Comparison of ENCODE assay signal across 8 mouse cellular contexts in the genomic region with DNA sequence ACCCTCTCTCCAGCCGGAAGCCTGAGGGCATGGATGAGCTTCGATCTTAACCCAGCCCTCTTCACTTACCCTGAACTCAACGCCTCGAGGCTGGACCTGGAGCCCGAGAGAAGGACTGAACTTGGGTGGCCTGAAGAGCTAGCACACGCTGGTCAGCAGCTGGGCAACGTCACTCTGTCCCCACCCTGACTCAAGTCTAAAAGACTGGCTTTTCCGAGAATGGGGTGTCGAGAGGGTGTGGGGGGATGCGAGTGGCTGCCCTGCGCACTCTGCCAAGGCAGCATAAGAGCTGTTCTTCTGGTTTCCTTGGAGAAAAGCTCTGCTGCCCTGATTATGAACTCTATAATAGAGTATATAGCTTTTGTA. TPM values are rescaled to one million over a fixed set of nuclear protein-coding genes. Genes with fewer than 3 reads are reported as not detected.
DNase-seq lines count a peak whose midpoint lies in the region; ATAC-seq and TF ChIP-seq lines count a peak whose summit lies in the region.

No protein-coding gene starts in this region.

- peak overlapping the region; percentile 61 for H3K4me3 ChIP-seq in heart, embryonic 11.5 days (ENCODE audit: low read depth, low read length)
- H3K4me3 ChIP-seq in CH12.LX (replicated peaks in 1 of 3; ENCODE audit: low read depth in 2 of 3, low read length in 2 of 3, poor library complexity in 1 of 3) = peak overlapping the region; percentile 57 to 81 (median 61)
- H3K4me3 ChIP-seq in forebrain, embryonic 13.5 days = peak overlapping the region; percentile 52
- H3K4me3 ChIP-seq in liver, embryonic 15.5 days (replicated peaks) = peak overlapping the region; percentile 56

- in situ Hi-C loops in CH12.LX (cut with MboI; ENCODE audit: low pct_ligation_motif_present, low pct_unique_long_range_greater_than_20kb, low sequenced_read_pairs) = loop anchor here (5.0 kb wide), 1 partner anchor 68 kb away; no protein-coding TSS in a partner anchor

- H3K4me1 ChIP-seq in heart, embryonic 11.5 days (ENCODE audit: control insufficient read depth, insufficient read depth, low read length) = peaks cover 55% of the 10 kb centered on the region
- peaks cover 6 to 69% of the 10 kb centered on the region in 2 experiments for H3K4me1 ChIP-seq in CH12.LX (ENCODE audit: control insufficient read depth in 1 of 2, insufficient read depth in 2 of 2)
- H3K4me1 ChIP-seq in forebrain, embryonic 13.5 days = peaks cover 67% of the 10 kb centered on the region
- peaks cover 75% of the 10 kb centered on the region for H3K4me1 ChIP-seq in liver, embryonic 15.5 days (replicated peaks)

- WGBS in heart, embryonic 11.5 days (ENCODE audit: insufficient replicate concordance) = under 1% methylated on average over 11 of the region's 11 CpGs
- under 1% methylated on average over 11 of the region's 11 CpGs for WGBS in forebrain, embryonic 13.5 days
- WGBS in liver, embryonic 15.5 days (ENCODE audit: insufficient replicate concordance) = 4% methylated on average over 11 of the region's 11 CpGs

- H3K36me3 ChIP-seq in heart, embryonic 11.5 days (ENCODE audit: control insufficient read depth, insufficient read depth, low read length) = no peaks in the 10 kb centered on the region
- H3K36me3 ChIP-seq in CH12.LX (replicated peaks in 1 of 2; ENCODE audit: control insufficient read depth in 1 of 2, insufficient read depth in 1 of 2, low read length in 1 of 2) = no peaks in the 10 kb centered on the region
- H3K36me3 ChIP-seq in forebrain, embryonic 13.5 days (ENCODE audit: poor library complexity, severe bottlenecking) = no peaks in the 10 kb centered on the region
- no peaks in the 10 kb centered on the region for H3K36me3 ChIP-seq in liver, embryonic 15.5 days (replicated peaks)

- ATAC-seq in heart, embryonic 11.5 days (replicated peaks; ENCODE audit: insufficient number of reproducible peaks, low FRiP score, low TSS enrichment) = no peak
- no peak for ATAC-seq in forebrain, embryonic 13.5 days
- no peak for ATAC-seq in liver, embryonic 15.5 days (ENCODE audit: insufficient read depth)

- DNase-seq in heart, adult 11 months = no peak
- DNase-seq in CH12.LX (ENCODE audit: extremely low read depth) = no peak
- DNase-seq in right cerebral cortex, postnatal 36 days (ENCODE audit: low spot score in 2 of 2) = no peak
- DNase-seq in embryo, embryonic 10 days (ENCODE audit: low spot score) = no peak
- DNase-seq in embryo, embryonic 10.5 days (ENCODE audit: low spot score) = no peak

- TF ChIP-seq RAD21 in CH12.LX (IDR thresholded peaks at IDR 0.05; ENCODE audit: low read depth, low read length) = no peak

- no peak for TF ChIP-seq CTCF in CH12.LX (conservative IDR thresholded peaks at IDR 0.05 in 1 of 2, IDR thresholded peaks at IDR 0.05 in 1 of 2; ENCODE audit: low read depth in 2 of 2, low read length in 2 of 2)

- peaks cover 4% of the 10 kb centered on the region; the same call in 1 of the 2 replicates for H3K79me2 ChIP-seq in CH12.LX (replicated peaks; ENCODE audit: control insufficient read depth, extremely low read depth, insufficient read depth, poor library complexity, severe bottlenecking)

- no peak; the same call in 1 of the 2 replicates for TF ChIP-seq POLR2A in CH12.LX (IDR thresholded peaks at IDR 0.05; ENCODE audit: low read depth, low read length)

- H3K27ac ChIP-seq in heart, embryonic 11.5 days (ENCODE audit: low read depth, low read length) = peak overlapping the region; percentile 97
- H3K27ac ChIP-seq in CH12.LX (ENCODE audit: insufficient read depth, low read depth) = peak overlapping the region; percentile 61
- H3K27ac ChIP-seq in forebrain, embryonic 13.5 days = peak overlapping the region; percentile 62; the same call in 1 of the 2 replicates
- H3K27ac ChIP-seq in liver, embryonic 15.5 days (replicated peaks) = peak overlapping the region; percentile 74; the same call in 1 of the 2 replicates

- H3K9ac ChIP-seq in heart, embryonic 11.5 days (ENCODE audit: low read depth, low read length) = peak overlapping the region; percentile 92
- peak overlapping the region; percentile 69 for H3K9ac ChIP-seq in CH12.LX (ENCODE audit: insufficient read depth, low read depth)
- H3K9ac ChIP-seq in forebrain, embryonic 13.5 days = peak overlapping the region; percentile 73
- 0 out of 2 replicates have a peak overlapping the region, but pooled peaks have one; percentile 35 for H3K9ac ChIP-seq in liver, embryonic 15.5 days

- H3K4me2 ChIP-seq in heart, embryonic 11.5 days = peak overlapping the region; percentile 76
- peak overlapping the region; percentile 53; the same call in 1 of the 2 replicates for H3K4me2 ChIP-seq in CH12.LX (ENCODE audit: insufficient read depth, low read depth, poor library complexity, severe bottlenecking)
- H3K4me2 ChIP-seq in forebrain, embryonic 13.5 days = peak overlapping the region; percentile 92
- peak overlapping the region; percentile 66 for H3K4me2 ChIP-seq in liver, embryonic 15.5 days

- no peak for TF ChIP-seq EP300 in CH12.LX (IDR thresholded peaks at IDR 0.05; ENCODE audit: low read length)

- dilution Hi-C loops in CH12.LX (cut with MboI; ENCODE audit: extremely low pct_ligation_motif_present, extremely low pct_unique_long_range_greater_than_20kb, low sequenced_read_pairs) = no loop called here

- H3K27me3 ChIP-seq in heart, embryonic 11.5 days (ENCODE audit: control insufficient read depth, insufficient read depth, low read length) = peaks cover 6% of the 10 kb centered on the region; the same call in 1 of the 2 replicates
- H3K27me3 ChIP-seq in CH12.LX (replicated peaks) = peaks cover 61% of the 10 kb centered on the region
- peaks cover 48% of the 10 kb centered on the region for H3K27me3 ChIP-seq in forebrain, embryonic 13.5 days
- peaks cover 96% of the 10 kb centered on the region for H3K27me3 ChIP-seq in liver, embryonic 15.5 days

- no peaks in the 10 kb centered on the region for H3K9me3 ChIP-seq in heart, embryonic 11.5 days (replicated peaks; ENCODE audit: control insufficient read depth, low read length)
- H3K9me3 ChIP-seq in CH12.LX (replicated peaks; ENCODE audit: low read length) = no peaks in the 10 kb centered on the region
- H3K9me3 ChIP-seq in forebrain, embryonic 13.5 days (replicated peaks) = no peaks in the 10 kb centered on the region
- H3K9me3 ChIP-seq in liver, embryonic 15.5 days (replicated peaks) = no peaks in the 10 kb centered on the region

TF ChIP-seq in CH12.LX, 34 proteins besides CTCF, POLR2A, EP300 and RAD21:
- no peak for TF ChIP-seq USF2 (conservative IDR thresholded peaks at IDR 0.05; ENCODE audit: low read depth, low read length)
- TF ChIP-seq SMC3 (IDR thresholded peaks at IDR 0.05; ENCODE audit: low read depth, low read length) = no peak
- TF ChIP-seq MEF2A (IDR thresholded peaks at IDR 0.05; ENCODE audit: borderline replicate concordance, low read depth, low read length) = no peak
- no peak for TF ChIP-seq CHD2 (IDR thresholded peaks at IDR 0.05; ENCODE audit: low read length)
- no peak for TF ChIP-seq ZNF384 (IDR thresholded peaks at IDR 0.05; ENCODE audit: low read depth, low read length)
- TF ChIP-seq RCOR1 (conservative IDR thresholded peaks at IDR 0.05; ENCODE audit: low read depth, low read length) = no peak
- TF ChIP-seq E2F4 (IDR thresholded peaks at IDR 0.05; ENCODE audit: insufficient replicate concordance, low read depth, low read length) = no peak
- no peak for TF ChIP-seq TCF12 (IDR thresholded peaks at IDR 0.05; ENCODE audit: low read depth, low read length)
- no peak for TF ChIP-seq ELF1 (IDR thresholded peaks at IDR 0.05; ENCODE audit: low read depth, low read length)
- TF ChIP-seq MXI1 (IDR thresholded peaks at IDR 0.05; ENCODE audit: low read depth, low read length) = no peak
- no peak for TF ChIP-seq UBTF (IDR thresholded peaks at IDR 0.05; ENCODE audit: low read depth, low read length)
- TF ChIP-seq SIN3A (IDR thresholded peaks at IDR 0.05; ENCODE audit: low read length) = no peak
- no peak for TF ChIP-seq GABPA (IDR thresholded peaks at IDR 0.05; ENCODE audit: insufficient replicate concordance, low read depth, low read length)
- no peak for TF ChIP-seq MAX (IDR thresholded peaks at IDR 0.05; ENCODE audit: low read length)
- no peak for TF ChIP-seq USF1 (IDR thresholded peaks at IDR 0.05; ENCODE audit: low read depth, low read length)
- no peak for TF ChIP-seq NRF1 (IDR thresholded peaks at IDR 0.05; ENCODE audit: low read depth, low read length)
- TF ChIP-seq ETS1 (conservative IDR thresholded peaks at IDR 0.05; ENCODE audit: low read depth, low read length) = no peak

RNA-seq across cellular contexts. Expression of a gene that starts 1.6 kb away (rescaled TPM):
- polyA plus RNA-seq in heart, embryonic 11.5 days (2014; fragmentation: Nextera tagmentation; extraction: Ambion mirVana) = 411 and 415 TPM in 2 replicates
- total RNA-seq in CH12.LX (2012; rRNA removed) (41.1 and 85.5 TPM in 2 replicates), CH12.LX (2014; rRNA removed) (96.0 and 116 TPM in 2 replicates)
- 17.6 and 18.3 TPM in 2 replicates for polyA plus RNA-seq in CH12.LX (2012; ENCODE audit: insufficient read length, low read depth)
- polyA plus RNA-seq in forebrain, embryonic 13.5 days (2015; fragmentation: Nextera tagmentation; extraction: Ambion mirVana) = 90.9 and 119 TPM in 2 replicates
- polyA plus RNA-seq in liver, embryonic 15.5 days (2015; fragmentation: Nextera tagmentation; extraction: Ambion mirVana) = 41.3 and 42.6 TPM in 2 replicates

RNA-seq across cellular contexts. Expression of a gene that starts 27.3 kb away (rescaled TPM):
- 4.8 and 5.8 TPM in 2 replicates for polyA plus RNA-seq in heart, embryonic 11.5 days (2014; fragmentation: Nextera tagmentation; extraction: Ambion mirVana)
- total RNA-seq in CH12.LX (2012; rRNA removed) (7.2 and 7.6 TPM in 2 replicates), CH12.LX (2014; rRNA removed) (4.4 and 4.9 TPM in 2 replicates)
- polyA plus RNA-seq in CH12.LX (2012; ENCODE audit: insufficient read length, low read depth) = 3.9 and 6.1 TPM in 2 replicates
- 9.7 and 11.3 TPM in 2 replicates for polyA plus RNA-seq in forebrain, embryonic 13.5 days (2015; fragmentation: Nextera tagmentation; extraction: Ambion mirVana)
- 85.3 and 95.6 TPM in 2 replicates for polyA plus RNA-seq in liver, embryonic 15.5 days (2015; fragmentation: Nextera tagmentation; extraction: Ambion mirVana)

Comparison
In these comparisons a context has a peak if more than half of its experiments do, and no peak if none do; other contexts are left out.
1. H3K9ac ChIP-seq: peak in every context shown above with its lines; median percentile 92 in heart, embryonic 11.5 days; 73 in forebrain, embryonic 13.5 days; 69 in CH12.LX; 35 in liver, embryonic 15.5 days.